Mouse (Mus musculus) urinary bladder, postnatal 4 days (tissue): ENCODE data around the gene Slc46a2.

Source experiments
- DNase-seq, 2 experiments: peaks; one replicate each; pipeline ENCODE4 v3.0.0; 2021 to 2022; ENCODE audit warnings: low spot score in 2 of 2

The Slc46a2 gene

DNA sequence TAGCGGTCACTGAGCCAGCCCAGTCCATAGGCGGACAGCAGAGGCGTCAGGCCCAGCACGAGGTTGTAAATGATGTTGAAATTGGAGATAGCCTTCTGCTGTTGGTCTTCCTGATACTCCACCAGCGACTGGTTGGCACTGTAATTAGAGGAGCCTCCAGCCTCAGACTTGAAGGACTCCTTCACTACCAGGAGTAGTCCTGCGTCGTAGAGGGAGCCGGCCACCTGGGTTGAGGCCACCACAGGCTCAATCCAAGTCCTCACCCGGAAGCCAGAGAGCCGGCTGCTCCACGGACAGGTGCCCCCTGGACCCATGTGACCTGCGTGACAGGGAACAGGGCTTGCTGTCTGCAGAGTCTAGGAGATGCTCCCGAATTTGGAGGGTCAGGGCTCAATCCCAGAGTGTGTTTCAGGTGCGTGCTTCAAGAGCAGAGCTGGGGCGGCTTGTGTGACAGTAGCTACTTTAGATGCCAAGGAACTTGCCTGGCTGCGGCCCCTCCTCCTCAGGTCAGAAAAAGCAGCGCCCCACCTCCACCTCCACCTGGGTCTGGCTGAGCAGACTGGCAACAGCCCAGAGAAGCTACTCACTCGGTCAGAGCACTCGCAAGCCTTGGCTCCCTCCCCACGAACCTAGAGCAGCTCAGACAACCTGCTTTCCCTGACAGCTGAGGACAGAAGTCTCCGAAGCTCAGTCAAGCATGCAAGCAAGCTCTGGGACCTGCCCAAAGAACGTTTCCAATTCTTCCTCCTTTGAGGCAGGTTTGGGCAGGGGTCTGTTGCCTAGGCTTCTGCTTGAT, at the start of gene Slc46a2:
Gene Slc46a2, minus strand, starts transcription at position 449 of the 796 bp plus-strand sequence.
- DNase-seq, result no peak

- DNase-seq, result no peak
Observed at GRCm38 (mm10) chr4:59963405-59964344, 48.8 kb upstream of the Slc46a2 start, which contains the start of gene Mup6. Gene Mup6, plus strand, starts transcription at chr4:59964294.

- no peak for DNase-seq
Observed at GRCm38 (mm10) chr4:59960610-59961009, 45.8 kb upstream of the Slc46a2 start, which contains the start of gene Mup4. Gene Mup4, minus strand, starts transcription at chr4:59960710.

DNA sequence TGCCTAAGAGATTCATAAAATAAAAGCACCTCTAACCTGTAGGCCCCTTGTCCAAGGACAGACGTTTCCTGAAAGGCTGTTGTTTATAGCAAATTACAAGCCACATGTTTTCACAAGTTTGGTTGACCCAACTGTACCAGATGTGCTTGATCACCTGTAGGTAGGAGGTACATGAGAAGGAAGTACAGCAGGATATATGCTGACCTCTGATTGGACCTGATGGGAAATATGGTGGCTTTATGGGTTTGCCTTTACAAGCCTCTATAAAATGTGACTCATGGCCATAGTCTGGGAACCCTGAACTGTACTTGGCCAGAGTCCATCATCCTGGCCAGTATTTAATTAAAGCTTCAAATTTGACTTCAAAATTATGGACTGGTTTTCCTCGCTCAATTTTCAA, 22.7 kb upstream of the Slc46a2 start:
- DNase-seq, result no peak

DNA sequence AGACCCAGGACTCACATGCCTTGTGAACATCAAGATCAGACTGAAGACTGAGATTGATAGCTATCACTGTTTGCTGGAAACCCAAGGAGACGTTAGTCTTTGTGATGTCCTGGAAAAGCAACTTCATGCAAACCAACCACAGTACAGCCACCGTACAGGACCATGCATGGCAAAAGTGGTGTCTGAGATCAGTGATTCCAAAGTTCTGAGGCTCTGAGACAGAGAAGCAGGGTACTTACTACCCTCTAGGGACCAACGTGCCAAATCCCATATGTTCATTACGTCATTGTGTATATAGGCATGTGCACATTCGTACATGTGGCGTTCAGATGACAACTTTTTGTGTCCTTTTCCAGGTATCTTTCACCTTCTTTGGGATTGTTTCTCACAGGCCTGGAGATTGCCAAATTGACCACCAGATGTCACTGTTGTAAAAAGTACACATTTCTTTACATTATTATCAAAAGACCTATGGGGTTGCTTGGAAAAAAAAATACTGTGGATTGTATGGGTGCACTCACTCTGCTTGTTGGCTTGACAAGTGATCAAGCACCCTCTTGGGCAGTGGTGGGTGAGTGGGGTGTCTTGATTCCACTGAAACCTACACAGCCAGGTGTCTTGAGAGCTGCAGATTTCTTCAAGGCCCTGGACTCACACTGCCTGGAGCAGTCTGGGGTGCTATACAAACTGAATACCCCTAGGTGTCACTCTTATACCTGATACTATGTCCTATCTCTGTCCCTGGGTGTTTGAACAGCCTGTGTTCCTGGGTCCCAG, 17.8 kb upstream of the Slc46a2 start:
- DNase-seq, result no peak

- peak; percentile 48 to 72 for DNase-seq
Observed at GRCm38 (mm10) chr4:59928347-59928746, 13.5 kb upstream of the Slc46a2 start.

GRCm38 (mm10) chr4:59927666-59928065, 12.8 kb upstream of the Slc46a2 start:
- no peak for DNase-seq

GRCm38 (mm10) chr4:59925082-59925481, 10.2 kb upstream of the Slc46a2 start:
- no peak for DNase-seq

DNA sequence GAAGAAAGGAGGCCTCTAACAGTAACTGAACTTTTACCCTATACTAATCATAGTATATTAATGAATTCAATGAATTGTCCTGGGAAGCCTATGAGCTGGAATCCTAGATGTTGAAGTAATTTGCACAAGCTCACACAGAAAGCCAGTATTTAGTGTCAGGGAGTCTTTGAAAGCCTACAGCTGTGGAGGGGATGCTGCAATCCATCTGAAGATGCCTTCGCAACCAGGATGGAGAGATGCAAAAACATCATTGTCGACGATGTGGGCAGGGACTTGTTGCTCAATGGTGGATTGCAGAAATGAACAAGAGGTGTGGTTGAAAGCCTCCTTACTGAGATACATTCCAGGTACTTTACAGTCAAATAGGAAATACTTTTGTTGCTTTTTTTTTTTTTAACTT, 3.1 kb upstream of the Slc46a2 start:
- no peak for DNase-seq

- no peak for DNase-seq
Observed at GRCm38 (mm10) chr4:59908785-59909184, 6.1 kb downstream of the Slc46a2 start.

DNA sequence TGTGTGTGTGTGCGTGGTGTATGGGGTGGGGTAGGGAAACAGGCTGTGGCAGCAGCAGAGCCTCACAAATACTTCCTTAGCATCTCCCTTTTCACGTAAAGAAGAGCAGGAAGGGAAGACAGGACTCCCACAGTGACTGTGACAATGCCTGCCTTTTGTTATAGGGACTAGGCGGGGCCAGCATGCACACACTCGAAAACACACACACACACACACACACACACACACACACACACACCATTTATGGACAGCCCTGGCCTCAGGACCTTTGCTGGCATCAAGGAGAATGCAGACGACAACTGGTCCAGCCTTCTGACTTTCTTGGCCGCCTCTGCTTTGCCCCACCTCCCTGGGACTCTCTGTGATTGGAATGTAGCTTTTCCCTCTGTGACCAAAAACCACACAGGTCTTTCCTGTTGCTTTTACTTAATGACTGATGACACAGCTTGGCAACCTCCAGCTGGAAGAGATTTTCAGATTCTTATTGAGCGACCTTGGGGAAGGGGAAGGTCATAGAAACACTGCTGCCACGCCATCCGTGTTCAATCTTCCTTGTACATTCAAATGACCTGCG, 7.1 kb downstream of the Slc46a2 start:
- no peak for DNase-seq

GRCm38 (mm10) chr4:59907092-59907491, 7.8 kb downstream of the Slc46a2 start:
- DNase-seq, result no peak

DNA sequence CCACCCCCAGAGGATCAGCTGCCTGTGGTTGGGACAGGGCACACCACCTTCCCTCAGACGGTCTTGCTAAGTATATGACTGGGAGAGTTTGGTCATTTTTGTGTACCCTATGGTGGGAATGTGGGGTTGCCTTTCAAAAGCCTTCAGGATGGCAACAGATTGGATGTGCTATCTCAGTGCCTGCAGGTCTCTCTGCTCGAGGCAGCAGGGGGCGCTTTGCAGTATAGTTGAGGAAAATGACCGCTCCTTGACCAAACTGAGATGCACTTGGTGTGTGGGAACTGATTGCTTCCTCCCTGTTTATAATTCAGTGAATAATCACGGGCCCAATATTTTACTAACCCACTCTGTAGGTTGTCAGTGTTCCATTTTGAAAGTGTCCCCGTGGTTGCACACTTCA, 12.3 kb downstream of the Slc46a2 start:
- DNase-seq, result no peak

- DNase-seq, result no peak
Observed at GRCm38 (mm10) chr4:59901810-59902209, 13.0 kb downstream of the Slc46a2 start.

GRCm38 (mm10) chr4:59898521-59898919, 16.3 kb downstream of the Slc46a2 start:
- DNase-seq, result no peak

DNA sequence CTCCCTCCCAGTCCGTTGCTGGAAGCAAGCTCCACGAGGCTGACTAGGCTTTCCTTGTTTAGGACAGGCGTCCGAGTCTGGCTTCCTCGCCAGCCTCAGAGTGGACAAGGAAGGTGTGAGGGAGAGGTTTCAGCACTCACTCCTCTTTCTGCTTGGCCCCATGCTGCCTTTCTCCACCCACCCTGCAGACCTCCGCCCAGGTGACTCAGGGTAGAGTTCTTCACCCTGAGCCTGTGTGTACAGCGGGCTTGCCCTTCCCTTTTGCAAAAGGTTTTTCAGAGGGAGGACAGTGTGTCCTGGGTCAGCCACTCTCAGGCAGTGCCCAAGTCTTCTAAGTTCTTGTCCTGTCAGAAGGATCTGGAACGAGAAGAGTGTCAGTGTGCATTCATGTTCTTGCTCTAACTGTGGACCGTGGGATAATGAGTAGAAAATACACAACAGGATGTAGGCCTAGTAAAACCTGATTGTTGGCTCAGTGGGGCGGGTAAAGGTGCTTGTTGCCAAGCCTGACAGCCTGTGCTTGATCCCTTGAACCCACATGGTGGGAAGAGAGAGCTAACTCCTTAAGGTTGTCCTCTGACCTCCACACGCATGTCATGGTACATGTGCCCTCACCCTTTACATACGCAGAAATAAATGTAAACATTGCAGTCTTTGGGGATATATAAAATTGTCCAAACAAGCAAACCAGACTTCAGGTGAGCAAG, 16.9 kb downstream of the Slc46a2 start:
- no peak for DNase-seq

GRCm38 (mm10) chr4:59896000-59896399, 18.9 kb downstream of the Slc46a2 start:
- DNase-seq, result no peak

DNA sequence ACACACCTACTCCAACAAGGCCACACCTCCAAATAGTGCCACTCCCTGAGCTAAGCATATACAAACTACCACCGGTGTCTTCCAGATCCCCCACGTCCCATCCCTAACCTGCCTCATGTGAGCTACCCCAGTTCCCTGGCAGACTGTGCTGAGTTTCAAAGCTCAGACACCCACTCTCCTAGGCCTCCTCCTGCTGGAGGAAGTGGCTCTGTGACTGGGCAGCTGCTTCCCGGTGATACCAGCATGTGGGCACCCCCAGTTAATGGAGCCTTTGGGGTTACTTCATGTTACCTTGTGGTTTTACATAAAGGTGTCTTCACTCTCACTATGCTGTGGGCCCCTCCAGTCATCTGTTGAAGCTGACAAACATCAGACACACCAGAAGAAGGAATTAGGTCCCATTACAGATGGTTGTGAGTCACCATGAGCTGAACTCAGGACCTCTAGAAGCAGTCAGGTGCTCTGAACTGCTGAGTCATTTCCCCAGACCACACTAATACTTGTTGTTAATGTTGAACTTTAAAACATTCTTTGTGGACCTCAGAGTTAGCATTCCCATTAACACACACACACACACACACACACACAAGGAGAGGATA, 19.8 kb downstream of the Slc46a2 start:
- DNase-seq, result no peak

DNA sequence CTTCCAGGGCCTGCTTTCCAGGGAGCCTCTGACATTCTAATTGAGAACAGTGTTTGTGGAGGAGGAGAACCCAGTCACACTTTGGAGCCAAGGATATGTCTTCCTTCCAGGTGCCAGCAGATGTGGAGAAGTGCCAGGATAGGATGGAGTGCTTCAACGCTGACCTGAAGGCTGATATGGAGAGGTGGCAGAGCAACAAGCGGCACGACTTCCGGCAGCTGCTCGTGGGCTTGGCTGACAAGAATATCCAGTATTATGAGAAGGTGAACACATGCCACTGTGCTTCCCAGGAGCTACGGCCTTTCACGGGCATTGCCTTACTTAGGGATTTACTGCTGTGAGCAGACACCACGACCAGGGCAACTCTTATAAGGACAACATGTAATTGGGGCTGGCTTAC, 20.4 kb downstream of the Slc46a2 start:
- DNase-seq, result no peak

GRCm38 (mm10) chr4:59892731-59893130, 22.1 kb downstream of the Slc46a2 start:
- DNase-seq, result no peak
